Mouse (Mus musculus): ENCODE results near the gene Gtpbp2. TPM values are rescaled to one million over a fixed set of nuclear protein-coding genes. Genes with fewer than 3 reads are reported as not detected.
A peak's percentile ranks its signal among the peaks of the same experiment; 100 is the strongest.

Gene Gtpbp2
- polyA plus RNA-seq (2014; fragmentation: Nextera tagmentation; extraction: Ambion mirVana), result 32.8 and 37.9 TPM in 2 replicates

DNA sequence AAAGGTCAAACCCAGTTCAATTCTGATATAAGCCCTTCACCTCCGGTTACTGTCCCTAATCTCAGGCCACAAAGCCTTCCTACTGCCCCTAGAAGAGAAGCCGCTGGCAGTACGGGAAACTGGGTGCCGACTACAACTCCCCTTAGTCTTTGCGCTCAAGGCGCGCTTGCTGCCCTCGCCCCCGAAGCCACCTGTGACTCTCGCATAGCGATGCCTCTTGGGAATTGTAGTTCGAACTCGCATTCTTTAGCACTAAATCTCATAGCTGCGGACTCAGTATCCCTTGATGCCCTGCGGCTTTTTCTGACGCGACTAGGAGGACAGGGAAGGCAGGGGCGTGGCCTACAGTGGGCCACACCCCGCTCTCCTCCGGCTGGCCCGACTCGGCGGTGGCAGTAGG, at the start of gene Gtpbp2:
TSS of gene Gtpbp2 (plus strand) at position 347 of the 400 bp plus-strand sequence.
- ATAC-seq (ENCODE audit: insufficient read depth), result peak; percentile 95
- DNase-seq, result peak; percentile 100
- under 1% methylated on average over 23 of the region's 23 CpGs for WGBS
- no peak for TF ChIP-seq CTCF (IDR thresholded peaks at IDR 0.05; ENCODE audit: low read depth)
- Histone ChIP-seq H3K27ac (ENCODE audit: low read depth) (peak within 1 kb of the TSS; percentile 92), H3K27me3 (ENCODE audit: insufficient read depth, low read length) (no peaks in the 10 kb centered on the region), H3K36me3 (ENCODE audit: insufficient read depth) (peaks cover 17% of the 10 kb centered on the region), H3K4me3 (ENCODE audit: low read depth, low read length) (peak within 1 kb of the TSS; percentile 81), H3K9ac (peak within 1 kb of the TSS; percentile 84), H3K4me2 (peak within 1 kb of the TSS; percentile 94), H3K4me1 (ENCODE audit: insufficient read depth) (peaks cover 17% of the 10 kb centered on the region; the same call in 1 of the 2 replicates), H3K9me3 (ENCODE audit: low read depth, low read length) (no peaks in the 10 kb centered on the region)

DNA sequence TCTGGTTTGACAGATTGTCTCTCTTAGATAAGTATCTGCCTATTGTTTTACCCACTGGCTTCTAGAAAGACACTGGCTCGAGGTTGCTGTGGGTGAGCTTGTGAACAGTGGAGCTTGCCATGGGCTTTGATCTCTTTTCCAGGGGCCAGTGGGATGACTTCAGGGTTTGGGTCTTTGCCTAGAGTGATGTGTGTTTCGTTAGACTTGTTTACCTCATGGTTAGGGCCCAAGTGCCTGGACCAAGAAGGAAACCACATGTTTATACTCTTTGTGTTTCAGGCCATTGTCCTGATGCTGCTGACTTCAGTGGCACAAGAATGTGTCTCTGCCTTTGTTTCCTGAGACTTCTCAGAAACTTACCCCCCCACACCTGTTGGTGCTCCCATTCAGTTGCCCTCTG, 45.3 kb upstream of the Gtpbp2 start:
- no peaks in the 10 kb centered on the region for H3K9me3 ChIP-seq (ENCODE audit: low read depth, low read length)
- H3K4me1 ChIP-seq (ENCODE audit: insufficient read depth), result peaks cover 33% of the 10 kb centered on the region
- TF ChIP-seq CTCF (IDR thresholded peaks at IDR 0.05; ENCODE audit: low read depth), result no peak
- 7% methylated on average over 2 of the region's 2 CpGs for WGBS
- no peak overlapping the region for H3K9ac ChIP-seq
- DNase-seq (peak; percentile 59), ATAC-seq (ENCODE audit: insufficient read depth) (peak; percentile 11; the same call in 1 of the 2 replicates)
- H3K4me3 ChIP-seq (ENCODE audit: low read depth, low read length), result no peak overlapping the region
- peak overlapping the region; percentile 85 for H3K27ac ChIP-seq (ENCODE audit: low read depth)
- peaks cover 40% of the 10 kb centered on the region for H3K36me3 ChIP-seq (ENCODE audit: insufficient read depth)
- peak overlapping the region; percentile 24 for H3K4me2 ChIP-seq
- H3K27me3 ChIP-seq (ENCODE audit: insufficient read depth, low read length), result no peaks in the 10 kb centered on the region

DNA sequence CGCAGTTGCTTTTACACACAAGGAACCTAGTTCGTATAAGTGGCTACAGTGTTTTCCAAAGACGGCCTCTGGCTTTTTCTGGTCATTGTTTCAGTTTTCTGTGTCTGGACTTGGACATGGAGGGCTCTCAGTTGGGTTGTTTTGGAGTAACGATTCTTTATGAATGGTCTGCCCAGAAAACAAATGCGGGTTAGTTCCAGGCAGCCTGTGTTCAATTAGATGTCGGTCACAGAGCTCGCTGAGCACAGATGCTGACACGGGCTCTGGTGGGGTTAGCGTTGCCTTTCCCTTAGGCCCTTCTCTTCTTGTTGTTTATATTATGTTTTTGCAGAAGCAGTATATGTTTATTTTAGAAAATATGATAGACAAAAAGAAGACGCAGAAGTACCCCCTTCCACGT, 44.7 kb upstream of the Gtpbp2 start:
- Histone ChIP-seq H3K27ac (ENCODE audit: low read depth) (peak overlapping the region; percentile 85), H3K4me3 (ENCODE audit: low read depth, low read length) (no peak overlapping the region), H3K4me1 (ENCODE audit: insufficient read depth) (peaks cover 33% of the 10 kb centered on the region), H3K36me3 (ENCODE audit: insufficient read depth) (peaks cover 42% of the 10 kb centered on the region), H3K27me3 (ENCODE audit: insufficient read depth, low read length) (no peaks in the 10 kb centered on the region), H3K9ac (no peak overlapping the region), H3K9me3 (ENCODE audit: low read depth, low read length) (no peaks in the 10 kb centered on the region), H3K4me2 (peak overlapping the region; percentile 19)
- WGBS, result 47% methylated on average over 11 of the region's 11 CpGs
- TF ChIP-seq CTCF (IDR thresholded peaks at IDR 0.05; ENCODE audit: low read depth), result no peak
- peak; percentile 59 for DNase-seq
- peak; percentile 47; the same call in 1 of the 2 replicates for ATAC-seq (ENCODE audit: insufficient read depth)

DNA sequence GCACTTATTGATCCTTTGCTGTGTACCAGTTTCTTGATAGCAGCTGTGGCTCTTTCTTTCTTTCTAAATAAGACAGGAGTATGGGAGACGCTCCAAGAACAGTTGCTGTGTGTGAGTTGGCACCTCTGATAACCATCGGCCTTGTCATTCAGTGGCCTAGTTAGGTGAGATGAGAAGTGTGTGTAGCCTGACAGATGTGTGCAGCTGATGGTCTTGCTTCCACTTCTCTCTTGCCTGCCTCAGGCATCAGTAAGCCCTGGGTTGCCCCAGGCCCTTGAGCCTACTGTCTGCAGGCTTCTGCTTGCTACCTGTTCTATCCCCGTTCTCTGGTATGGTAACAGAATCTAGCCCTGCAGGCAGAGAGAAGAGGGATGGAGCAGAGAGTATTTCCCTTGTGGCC, 44.0 kb upstream of the Gtpbp2 start:
- no peak overlapping the region for H3K4me3 ChIP-seq (ENCODE audit: low read depth, low read length)
- H3K9me3 ChIP-seq (ENCODE audit: low read depth, low read length), result no peaks in the 10 kb centered on the region
- WGBS, result 67% methylated on average over 3 of the region's 3 CpGs
- DNase-seq (peak; percentile 50), ATAC-seq (ENCODE audit: insufficient read depth) (peak; percentile 12; the same call in 1 of the 2 replicates)
- H3K9ac ChIP-seq, result no peak overlapping the region
- H3K4me1 ChIP-seq (ENCODE audit: insufficient read depth), result peaks cover 28% of the 10 kb centered on the region
- H3K27me3 ChIP-seq (ENCODE audit: insufficient read depth, low read length), result no peaks in the 10 kb centered on the region
- no peak for TF ChIP-seq CTCF (IDR thresholded peaks at IDR 0.05; ENCODE audit: low read depth)
- H3K36me3 ChIP-seq (ENCODE audit: insufficient read depth), result peaks cover 42% of the 10 kb centered on the region
- peak overlapping the region; percentile 85 for H3K27ac ChIP-seq (ENCODE audit: low read depth)
- H3K4me2 ChIP-seq, result no peak overlapping the region

DNA sequence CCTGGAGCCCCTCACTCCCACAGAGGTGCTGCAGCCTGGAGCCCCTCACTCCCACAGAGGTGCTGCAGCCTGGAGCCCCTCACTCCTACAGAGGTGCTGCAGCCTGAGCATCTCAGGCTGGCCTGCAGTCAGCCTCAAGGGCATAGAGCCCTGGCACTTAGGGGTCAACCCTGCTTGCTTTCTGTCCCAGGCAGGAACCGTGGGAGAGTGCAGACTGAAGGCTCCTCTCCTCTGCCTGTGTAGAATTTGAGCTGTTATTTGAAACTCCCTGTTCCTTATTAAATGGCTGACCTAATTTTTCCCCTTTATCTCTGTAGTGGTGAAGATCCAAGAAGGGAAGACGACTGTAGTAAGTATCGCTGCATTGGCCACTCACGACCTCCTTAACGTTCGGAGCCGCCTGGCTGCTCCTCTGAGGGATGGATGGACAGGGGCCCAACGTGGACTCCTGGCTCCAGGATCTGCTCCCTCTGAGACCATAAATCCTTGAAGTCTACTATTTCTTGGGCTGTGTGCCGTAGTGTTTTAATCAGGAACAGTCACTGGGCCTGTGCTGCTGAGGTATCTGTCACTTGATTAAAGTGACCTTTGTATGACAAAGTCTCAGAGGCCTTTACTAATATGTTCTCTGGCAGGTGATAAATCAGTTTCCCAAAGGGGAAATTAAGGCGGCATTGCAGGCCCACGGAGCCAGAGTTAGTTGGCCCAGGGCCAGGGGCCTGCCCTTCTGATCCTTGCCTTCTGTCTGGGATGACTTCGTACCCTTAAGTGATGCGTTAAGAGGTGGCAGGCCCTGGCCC, 43.0 kb upstream of the Gtpbp2 start:
- H3K36me3 ChIP-seq (ENCODE audit: insufficient read depth), result peaks cover 49% of the 10 kb centered on the region
- peak; percentile 52 for DNase-seq
- WGBS, result 51% methylated on average over 13 of the region's 13 CpGs

DNA sequence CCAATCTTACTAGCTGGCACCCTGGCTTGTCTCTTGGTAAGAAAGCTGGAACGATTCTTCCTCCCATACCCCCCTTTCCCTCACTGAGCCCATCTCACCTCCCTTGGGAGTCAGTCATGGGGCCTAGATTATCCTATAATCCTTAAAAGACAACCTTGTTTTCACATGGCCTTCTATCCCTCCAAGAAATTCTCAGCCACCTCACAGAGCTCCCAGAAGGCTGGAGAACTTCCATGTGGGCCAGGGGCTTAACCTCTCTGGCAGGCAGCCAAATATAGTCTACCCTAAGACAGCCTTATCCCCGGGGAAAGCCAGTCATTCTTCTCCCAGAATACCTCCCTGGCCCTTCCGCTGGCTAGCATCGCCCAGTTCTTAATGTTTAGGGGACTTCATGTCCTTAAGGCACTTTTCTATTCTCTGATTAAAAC, 42.4 kb upstream of the Gtpbp2 start:
- Histone ChIP-seq H3K27me3 (ENCODE audit: insufficient read depth, low read length) (no peaks in the 10 kb centered on the region), H3K4me3 (ENCODE audit: low read depth, low read length) (no peak overlapping the region), H3K9ac (no peak overlapping the region), H3K4me1 (ENCODE audit: insufficient read depth) (peaks cover 28% of the 10 kb centered on the region), H3K9me3 (ENCODE audit: low read depth, low read length) (no peaks in the 10 kb centered on the region), H3K27ac (ENCODE audit: low read depth) (peak overlapping the region; percentile 72; the same call in 1 of the 2 replicates), H3K36me3 (ENCODE audit: insufficient read depth) (peaks cover 54% of the 10 kb centered on the region), H3K4me2 (no peak overlapping the region)
- peak; percentile 76 for DNase-seq
- WGBS, result 60% methylated on average over 4 of the region's 4 CpGs
- ATAC-seq (ENCODE audit: insufficient read depth), result no peak
- no peak for TF ChIP-seq CTCF (IDR thresholded peaks at IDR 0.05; ENCODE audit: low read depth)

More for the DNA sequence above, 43.0 kb upstream of the Gtpbp2 start:
- peak; percentile 50 for ATAC-seq (ENCODE audit: insufficient read depth)
- TF ChIP-seq CTCF (IDR thresholded peaks at IDR 0.05; ENCODE audit: low read depth), result no peak
- Histone ChIP-seq H3K9ac (no peak overlapping the region; the same call in 1 of the 2 replicates), H3K27me3 (ENCODE audit: insufficient read depth, low read length) (no peaks in the 10 kb centered on the region), H3K9me3 (ENCODE audit: low read depth, low read length) (no peaks in the 10 kb centered on the region), H3K4me2 (no peak overlapping the region), H3K4me3 (ENCODE audit: low read depth, low read length) (no peak overlapping the region), H3K4me1 (ENCODE audit: insufficient read depth) (peaks cover 28% of the 10 kb centered on the region), H3K27ac (ENCODE audit: low read depth) (peak overlapping the region; percentile 72; the same call in 1 of the 2 replicates)

DNA sequence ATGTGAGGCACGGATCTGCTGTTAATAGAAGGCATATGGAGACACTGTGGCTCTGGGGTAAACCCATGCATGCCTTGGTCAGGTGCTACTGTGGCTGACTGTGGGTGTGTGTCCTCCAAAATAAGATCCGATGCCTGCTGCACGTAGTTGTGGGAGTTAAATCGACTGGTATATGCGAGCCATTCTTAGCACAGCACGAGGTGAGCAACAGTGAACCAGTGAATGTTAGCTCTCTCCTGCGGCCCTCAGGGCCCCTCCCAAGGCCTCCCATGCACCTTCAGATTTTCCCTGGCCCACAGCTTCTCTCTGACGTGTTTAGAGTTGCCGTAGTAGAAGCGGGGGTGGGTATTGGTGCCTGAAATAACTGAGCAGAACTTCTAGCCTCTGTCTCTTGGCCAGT, 41.2 kb upstream of the Gtpbp2 start:
- ATAC-seq (ENCODE audit: insufficient read depth) (no peak), DNase-seq (no peak)
- WGBS, result 88% methylated on average over 10 of the region's 10 CpGs
- H3K4me2 ChIP-seq, result no peak overlapping the region
- TF ChIP-seq CTCF (IDR thresholded peaks at IDR 0.05; ENCODE audit: low read depth), result no peak
- H3K9ac ChIP-seq, result no peak overlapping the region
- H3K9me3 ChIP-seq (ENCODE audit: low read depth, low read length), result no peaks in the 10 kb centered on the region
- peaks cover 28% of the 10 kb centered on the region for H3K4me1 ChIP-seq (ENCODE audit: insufficient read depth)
- H3K27me3 ChIP-seq (ENCODE audit: insufficient read depth, low read length), result no peaks in the 10 kb centered on the region
- H3K4me3 ChIP-seq (ENCODE audit: low read depth, low read length), result no peak overlapping the region
- H3K27ac ChIP-seq (ENCODE audit: low read depth), result no peak overlapping the region
- peaks cover 64% of the 10 kb centered on the region for H3K36me3 ChIP-seq (ENCODE audit: insufficient read depth)

Data from lung, embryonic 14.5 days (tissue).